Mouse (Mus musculus): ENCODE results near the gene Cmtr1. TPM values are rescaled to one million over a fixed set of nuclear protein-coding genes. Genes with fewer than 3 reads are reported as not detected.

Cmtr1 gene
- total RNA-seq, 2 experiments from 2014 or later: 35.5 to 41.4 TPM

GRCm38 (mm10) chr17:29728082-29728481, 67.7 kb downstream of the Cmtr1 start:
- intact Hi-C loops (cut with DNase I): no loop called here
- DNase-seq: no peak

GRCm38 (mm10) chr17:29730510-29731265, 70.3 kb downstream of the Cmtr1 start:
- intact Hi-C loops (cut with DNase I): no loop called here
- DNase-seq: no peak

GRCm38 (mm10) chr17:29731266-29731952, 71.0 kb downstream of the Cmtr1 start:
- DNase-seq: no peak
- intact Hi-C loops (cut with DNase I): no loop called here

GRCm38 (mm10) chr17:29731953-29732325, 71.5 kb downstream of the Cmtr1 start:
- intact Hi-C loops (cut with DNase I): no loop called here
- no peak for DNase-seq

GRCm38 (mm10) chr17:29732522-29732921, 72.1 kb downstream of the Cmtr1 start:
- no peak for DNase-seq
- intact Hi-C loops (cut with DNase I): no loop called here

GRCm38 (mm10) chr17:29736448-29737014, 76.1 kb downstream of the Cmtr1 start:
- intact Hi-C loops (cut with DNase I): no loop called here
- DNase-seq: no peak

- intact Hi-C loops (cut with DNase I): no loop called here
- no peak for DNase-seq
Measured at GRCm38 (mm10) chr17:29737849-29738804, 77.7 kb downstream of the Cmtr1 start.

- DNase-seq: no peak
- intact Hi-C loops (cut with DNase I): no loop called here
Measured at GRCm38 (mm10) chr17:29747466-29747865, 87.1 kb downstream of the Cmtr1 start.

- DNase-seq: no peak
- intact Hi-C loops (cut with DNase I): no loop called here
Measured at GRCm38 (mm10) chr17:29754510-29754909, 94.1 kb downstream of the Cmtr1 start.

Other genes starting within 250 kb of the Cmtr1 start
- 10 to 100 TPM; 13.6 to 16.3 TPM for gene Pim1, start 169.8 kb upstream of the Cmtr1 start, total RNA-seq (2021)
- not detected for gene Gm17657, start 111.0 kb upstream of the Cmtr1 start, total RNA-seq (2021)
- gene Tbc1d22b, start 110.8 kb upstream of the Cmtr1 start, total RNA-seq (2021): 1 to 10 TPM; 7.3 to 9.1 TPM
- gene Tmem217, start 108.2 kb upstream of the Cmtr1 start, total RNA-seq (2021): not detected
- 10 to 100 TPM; 17.9 to 22.4 TPM for gene Rnf8, start 45.8 kb upstream of the Cmtr1 start, total RNA-seq (2021)
- gene Gm28043, start 45.7 kb upstream of the Cmtr1 start, total RNA-seq (2021): 1 to 10 TPM in 1 of 2 experiments, under 1 TPM in 1; 0.84 to 1.7 TPM
- gene Ccdc167, start 56.4 kb downstream of the Cmtr1 start, total RNA-seq (2021): 1 to 10 TPM; 7.0 TPM